Mouse (Mus musculus) brown adipose tissue, adult 24 weeks (tissue): Measurements from ENCODE around the gene Arhgap24. TPM values are rescaled to one million over a fixed set of nuclear protein-coding genes. Genes with fewer than 3 reads are reported as not detected.
A peak's percentile ranks its signal among the peaks of the same experiment; 100 is the strongest.

ENCODE experiments used
- H3K27ac ChIP-seq: fragments of 200-500 bp; replicated peaks from 2 replicates; pipeline ENCODE4 v1.5.1; 2012; ENCODE audit warnings: low read depth, mild to moderate bottlenecking, low read length
- H3K4me1 ChIP-seq: fragments of 200-500 bp; 2 replicates; pipeline ENCODE4 v1.6.1; 2012; ENCODE audit warnings: low read length, mixed read lengths; ENCODE audit not compliant: control insufficient read depth, insufficient read depth, insufficient read length
- H3K4me3 ChIP-seq: fragments of 200-500 bp; 2 replicates; pipeline ENCODE4 v1.5.1; 2012; ENCODE audit warnings: low read depth, mild to moderate bottlenecking, low read length, moderate library complexity; ENCODE audit not compliant: insufficient read depth
- polyA plus RNA-seq: library from polyadenylated mRNA; stranded (reverse); fragments of >200 nt; gene quantifications from 2 replicates; pipeline ENCODE4 v1.2.4, GENCODE M21; 2012; ENCODE audit not compliant: missing spikeins, insufficient read depth, insufficient read length

Gene Arhgap24
- polyA plus RNA-seq, 1 experiment: 28.3 TPM

- Histone ChIP-seq H3K27ac (no peak overlapping the region), H3K4me1 (no peaks in the 10 kb centered on the region), H3K4me3 (no peak overlapping the region)
Observed at GRCm38 (mm10) chr5:102582864-102583410, 101.7 kb downstream of the Arhgap24 start.

GRCm38 (mm10) chr5:102591422-102591821 lies 110.2 kb downstream of the Arhgap24 start:
- Histone ChIP-seq H3K4me1 (no peaks in the 10 kb centered on the region), H3K4me3 (no peak overlapping the region), H3K27ac (no peak overlapping the region)

GRCm38 (mm10) chr5:102593058-102593457 lies 111.9 kb downstream of the Arhgap24 start:
- H3K4me3 ChIP-seq: no peak overlapping the region
- H3K4me1 ChIP-seq: no peaks in the 10 kb centered on the region

GRCm38 (mm10) chr5:102599102-102599501 lies 117.9 kb downstream of the Arhgap24 start:
- H3K4me1 ChIP-seq: no peaks in the 10 kb centered on the region
- no peak overlapping the region for H3K27ac ChIP-seq
- no peak overlapping the region for H3K4me3 ChIP-seq

More at GRCm38 (mm10) chr5:102593058-102593457, 111.9 kb downstream of the Arhgap24 start:
- no peak overlapping the region for H3K27ac ChIP-seq

DNA sequence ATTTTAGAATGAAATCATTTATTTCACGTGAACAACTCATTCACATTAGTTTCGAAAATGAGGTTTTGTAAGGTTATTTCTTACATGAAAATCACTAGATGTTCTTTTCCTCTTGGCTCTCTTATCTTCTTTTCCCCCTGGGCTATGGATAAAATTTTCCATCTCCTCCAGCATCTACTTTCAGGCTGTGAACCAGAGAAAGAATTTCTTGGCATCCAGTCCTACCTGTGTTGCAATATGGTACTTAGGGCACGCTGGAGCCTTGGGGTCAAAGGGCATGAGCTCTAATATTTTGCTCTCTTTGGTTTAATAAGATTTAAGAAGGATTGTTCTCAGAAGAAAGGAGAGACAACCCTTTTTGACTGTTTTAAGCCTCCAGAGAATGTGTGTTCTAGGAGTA lies 132.4 kb downstream of the Arhgap24 start:
- H3K4me1 ChIP-seq: peaks cover 6% of the 10 kb centered on the region
- H3K27ac ChIP-seq: peak overlapping the region; percentile 89; the same call in 1 of the 2 replicates
- H3K4me3 ChIP-seq: no peak overlapping the region

- peaks cover 6% of the 10 kb centered on the region for H3K4me1 ChIP-seq
- peak overlapping the region; percentile 89 for H3K27ac ChIP-seq
- no peak overlapping the region for H3K4me3 ChIP-seq
Observed at GRCm38 (mm10) chr5:102614081-102614480, 132.9 kb downstream of the Arhgap24 start.

GRCm38 (mm10) chr5:102615249-102615648 lies 134.1 kb downstream of the Arhgap24 start:
- Histone ChIP-seq H3K4me1 (peaks cover 6% of the 10 kb centered on the region), H3K4me3 (no peak overlapping the region), H3K27ac (0 out of 2 replicates have a peak overlapping the region, but pooled peaks have one; percentile 19)

DNA sequence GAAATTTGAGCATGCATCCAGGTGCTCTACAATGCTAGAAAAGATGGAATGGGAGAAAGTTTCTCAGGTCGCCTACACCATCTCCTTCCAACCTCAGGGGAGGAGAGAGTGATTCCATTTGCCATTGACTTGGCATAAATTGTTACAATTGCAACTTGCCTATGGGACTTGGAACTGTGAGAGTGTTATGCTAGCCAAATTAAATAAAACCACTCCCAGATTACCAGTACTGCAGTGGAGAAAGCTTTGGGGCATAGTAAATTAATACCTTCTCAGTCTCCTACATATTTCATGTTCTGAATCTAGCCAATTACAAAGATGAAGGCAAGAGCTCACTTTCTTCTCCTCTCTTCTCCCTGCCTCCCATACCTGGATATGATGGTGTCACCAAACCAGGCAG lies 139.8 kb downstream of the Arhgap24 start:
- Histone ChIP-seq H3K4me1 (peaks cover under 1% of the 10 kb centered on the region; the same call in 1 of the 2 replicates), H3K27ac (peak overlapping the region; percentile 2; the same call in 1 of the 2 replicates), H3K4me3 (no peak overlapping the region)

DNA sequence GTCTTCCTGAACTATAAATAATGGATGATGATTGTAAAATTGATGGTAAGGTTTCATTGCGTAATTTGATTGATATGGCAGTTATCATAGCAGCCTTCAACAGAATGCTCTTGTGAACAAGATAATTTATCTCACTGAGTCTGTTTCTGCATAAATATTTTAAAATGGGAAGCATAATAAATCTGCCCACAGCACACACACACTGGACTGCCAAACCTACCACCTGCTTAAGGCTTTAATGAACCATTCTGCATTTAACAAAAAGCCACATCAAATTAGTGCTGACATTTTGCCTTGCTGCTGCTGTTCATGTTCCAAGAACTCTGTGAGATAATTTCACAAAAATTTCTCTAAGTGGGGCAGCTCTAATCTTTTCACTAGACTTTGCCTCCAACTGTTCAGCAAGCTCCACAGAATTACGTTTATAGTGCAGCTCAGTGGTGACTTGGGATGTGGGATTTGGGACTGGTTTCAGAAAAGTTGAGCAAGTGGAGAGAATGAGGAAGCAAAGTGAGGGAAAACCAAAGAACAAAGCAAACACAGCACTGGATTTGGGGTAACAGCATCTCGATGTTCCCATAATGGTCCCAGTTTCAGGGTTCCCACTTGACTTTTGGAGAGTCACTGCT lies 142.7 kb downstream of the Arhgap24 start:
- H3K27ac ChIP-seq: no peak overlapping the region
- no peaks in the 10 kb centered on the region for H3K4me1 ChIP-seq
- H3K4me3 ChIP-seq: no peak overlapping the region

DNA sequence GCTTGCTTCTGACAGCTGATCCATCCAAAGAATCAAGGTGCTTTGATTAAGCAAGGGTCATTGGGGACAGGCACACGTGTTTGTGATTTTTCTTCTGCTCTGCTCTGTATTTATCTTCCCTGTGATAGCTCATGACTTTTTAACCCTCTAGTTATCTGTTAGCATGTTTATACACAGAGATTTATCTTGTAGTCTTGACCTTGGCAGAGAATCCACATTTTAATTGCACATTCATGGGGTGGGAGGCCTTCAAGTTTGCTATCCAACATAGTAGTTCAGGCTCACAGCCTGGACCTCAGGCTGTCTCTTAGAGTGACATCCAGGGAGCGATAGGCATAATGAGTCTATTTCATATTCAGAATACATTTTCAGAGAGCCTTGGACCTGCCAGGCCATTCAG lies 145.5 kb downstream of the Arhgap24 start:
- H3K27ac ChIP-seq: no peak overlapping the region
- H3K4me3 ChIP-seq: no peak overlapping the region

DNA sequence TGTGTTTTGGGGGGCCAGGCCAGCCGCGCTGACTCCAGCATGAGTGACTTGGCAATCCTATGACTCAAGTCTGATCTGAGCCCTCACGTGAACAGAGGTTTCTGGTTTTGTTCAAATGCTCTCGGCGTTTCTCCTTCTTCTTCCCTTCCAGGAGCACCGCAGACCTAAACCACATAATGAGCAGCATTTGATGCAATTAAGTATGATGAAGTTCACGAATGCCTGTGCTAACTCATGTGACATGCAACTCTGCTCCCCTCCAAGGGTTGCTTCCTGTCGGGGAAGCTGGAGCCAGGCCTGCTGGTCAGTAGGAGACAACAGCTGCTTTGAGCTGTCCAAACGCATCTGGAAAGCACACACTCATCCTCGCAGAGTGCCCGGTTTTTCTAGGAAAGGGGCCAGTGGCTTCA lies 148.2 kb downstream of the Arhgap24 start:
- H3K27ac ChIP-seq: 0 out of 2 replicates have a peak overlapping the region, but pooled peaks have one; percentile 18
- H3K4me3 ChIP-seq: no peak overlapping the region
- H3K4me1 ChIP-seq: no peaks in the 10 kb centered on the region

More for the DNA sequence above, 145.5 kb downstream of the Arhgap24 start:
- H3K4me1 ChIP-seq: no peaks in the 10 kb centered on the region

DNA sequence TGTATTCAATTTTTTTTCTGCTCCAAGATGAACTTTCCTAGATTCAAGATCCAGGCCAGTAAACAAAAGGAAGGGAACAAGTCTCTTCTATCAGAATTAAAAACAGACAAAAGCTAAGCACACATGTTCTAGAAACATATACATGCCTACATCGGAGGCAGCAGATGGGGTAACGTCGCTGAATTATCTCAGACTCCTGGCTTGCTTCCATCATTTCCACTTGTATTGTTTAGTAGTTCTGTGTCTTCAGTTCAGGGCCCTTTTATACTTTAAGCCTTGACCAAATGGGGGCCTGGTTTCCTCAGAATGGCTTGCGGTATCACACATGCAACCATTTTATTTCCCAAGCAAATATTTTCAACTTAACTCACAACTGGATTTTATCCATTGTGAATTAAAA lies 154.4 kb downstream of the Arhgap24 start:
- Histone ChIP-seq H3K4me1 (0 out of 2 replicates have a peak, but pooled peaks cover 2% of the 10 kb centered on the region), H3K27ac (no peak overlapping the region), H3K4me3 (no peak overlapping the region)

GRCm38 (mm10) chr5:102639782-102640559 lies 158.8 kb downstream of the Arhgap24 start:
- H3K4me3 ChIP-seq: no peak overlapping the region
- H3K4me1 ChIP-seq: 0 out of 2 replicates have a peak, but pooled peaks cover 2% of the 10 kb centered on the region
- no peak overlapping the region for H3K27ac ChIP-seq

GRCm38 (mm10) chr5:102643364-102643763 lies 162.2 kb downstream of the Arhgap24 start:
- H3K4me3 ChIP-seq: no peak overlapping the region
- H3K27ac ChIP-seq: no peak overlapping the region
- 0 out of 2 replicates have a peak, but pooled peaks cover 2% of the 10 kb centered on the region for H3K4me1 ChIP-seq

DNA sequence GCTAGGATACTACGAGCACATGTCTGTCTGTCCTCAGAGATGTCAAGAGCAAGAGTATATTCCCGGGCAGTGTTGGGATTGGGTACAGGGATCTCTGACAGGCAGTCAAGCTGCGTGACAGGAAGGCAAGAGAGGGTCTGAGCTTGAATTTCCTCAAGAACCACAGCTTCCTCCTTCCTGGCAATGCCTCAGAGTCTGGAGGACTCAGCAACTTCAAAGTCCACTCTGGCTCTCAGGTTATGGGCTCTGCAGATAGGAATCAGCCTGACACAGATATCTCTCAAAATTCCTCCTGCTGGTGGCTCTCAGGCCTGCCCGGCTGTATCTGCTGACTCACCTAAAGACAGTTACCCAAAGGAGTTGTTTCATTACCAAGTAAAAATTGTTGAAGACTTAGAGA lies 162.6 kb downstream of the Arhgap24 start:
- 0 out of 2 replicates have a peak, but pooled peaks cover 2% of the 10 kb centered on the region for H3K4me1 ChIP-seq
- H3K4me3 ChIP-seq: no peak overlapping the region
- H3K27ac ChIP-seq: 0 out of 2 replicates have a peak overlapping the region, but pooled peaks have one; percentile 11
